Mouse (Mus musculus) limb, embryonic 12.5 days (tissue): ENCODE measurements around the gene Acvr1. TPM values are rescaled to one million over a fixed set of nuclear protein-coding genes. Genes with fewer than 3 reads are reported as not detected.
A peak's percentile ranks its signal among the peaks of the same experiment; 100 is the strongest.

Source experiments
- ATAC-seq: fragments of 200-750 bp; cut with Nextera tagmentation; 2 replicates; pipeline ENCODE4 v1.8.0; 2017; ENCODE audit warnings: low read depth, moderate TSS enrichment; ENCODE audit not compliant: insufficient number of reproducible peaks, insufficient read depth, low FRiP score, low TSS enrichment
- H3K27ac ChIP-seq: fragments of 300-500 bp; sonication (generic); 2 replicates; pipeline ENCODE4 v1.5.1; 2016; ENCODE audit warnings: mild to moderate bottlenecking, moderate library complexity
- H3K27me3 ChIP-seq: fragments of 300-500 bp; sonication (generic); 2 replicates; pipeline ENCODE4 v1.6.1; 2016; ENCODE audit warnings: mild to moderate bottlenecking, moderate library complexity
- H3K36me3 ChIP-seq: fragments of 300-500 bp; sonication (generic); 2 replicates; pipeline ENCODE4 v1.6.1; 2016; ENCODE audit warnings: mild to moderate bottlenecking, moderate library complexity
- H3K4me1 ChIP-seq: fragments of 300-500 bp; sonication (generic); replicated peaks from 2 replicates; pipeline ENCODE4 v1.6.1; 2016
- H3K4me2 ChIP-seq: fragments of 300-500 bp; sonication (generic); 2 replicates; pipeline ENCODE4 v1.6.1; 2016; ENCODE audit warnings: mild to moderate bottlenecking, moderate library complexity
- H3K4me3 ChIP-seq: fragments of 300-500 bp; sonication (generic); replicated peaks from 2 replicates; pipeline ENCODE4 v1.5.1; 2016; ENCODE audit warnings: mild to moderate bottlenecking
- H3K9ac ChIP-seq: fragments of 300-500 bp; sonication (generic); replicated peaks from 2 replicates; pipeline ENCODE4 v1.6.1; 2016; ENCODE audit warnings: mild to moderate bottlenecking, moderate library complexity
- H3K9me3 ChIP-seq: fragments of 300-500 bp; sonication (generic); 2 replicates; pipeline ENCODE4 v1.6.1; 2016; ENCODE audit warnings: mild to moderate bottlenecking, moderate library complexity
- WGBS: fragments of 180-500 bp; shearing (Covaris S2); methylation state at CpG from one replicate; pipeline ENCODE4 v1.1.7; 2016; 5-methylcytosine and 5-hydroxymethylcytosine counted together
- polyA plus RNA-seq: library from polyadenylated mRNA; unstranded; fragments of >200 nt; fragmentation: Nextera tagmentation; extraction: Ambion mirVana; gene quantifications from 2 replicates; pipeline ENCODE4 v1.2.1, GENCODE M21; 2016

Gene Acvr1
- 5.8 and 6.1 TPM in 2 replicates for polyA plus RNA-seq

DNA sequence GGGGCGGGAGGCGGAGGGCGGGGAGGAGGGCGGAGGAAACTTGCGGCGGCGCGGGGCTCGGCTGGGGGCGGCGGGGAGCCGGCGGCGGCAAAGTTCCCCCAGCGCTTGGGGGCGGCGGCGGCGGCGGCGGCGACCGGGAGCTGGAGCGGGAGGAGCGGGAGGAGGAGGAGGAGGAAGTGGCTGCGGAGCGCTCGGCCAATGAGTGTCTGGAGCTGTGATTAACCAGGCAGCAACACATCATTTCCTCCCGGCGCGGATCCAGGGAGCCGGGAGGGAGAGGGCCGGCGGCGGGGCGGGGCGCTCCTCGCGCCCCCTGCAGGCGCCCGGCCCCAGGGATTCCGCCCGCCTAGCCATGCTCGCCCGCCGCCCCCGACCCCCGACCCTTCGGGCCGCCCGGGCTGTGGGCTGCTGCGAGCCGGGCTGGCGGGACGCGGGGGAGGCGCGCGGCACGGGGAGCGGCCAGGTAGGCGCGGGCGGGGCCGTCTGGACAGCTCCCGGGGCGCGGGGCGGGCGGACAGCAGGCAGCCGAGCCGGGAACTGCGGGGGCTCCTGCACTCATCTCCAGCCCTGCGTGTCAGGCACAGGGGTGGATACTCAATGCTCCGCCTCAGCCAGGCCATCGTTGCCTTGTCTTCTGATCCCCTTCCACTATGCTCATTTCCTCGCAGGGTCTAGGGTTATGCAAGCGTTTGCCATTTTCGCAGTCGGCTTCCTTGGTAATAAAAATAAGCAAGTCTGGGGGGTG lies at the start of gene Acvr1, which contains the start of gene Upp2:
Gene Acvr1, minus strand, starts transcription at position 92 of the 745 bp plus-strand sequence.
Gene Upp2, plus strand, starts transcription at position 233 of the 745 bp plus-strand sequence.
- Histone ChIP-seq H3K27me3 (no peaks in the 10 kb centered on the region), H3K36me3 (no peaks in the 10 kb centered on the region), H3K4me2 (peak within 1 kb of the TSS; percentile 65), H3K4me1 (peaks cover 49% of the 10 kb centered on the region), H3K9me3 (no peaks in the 10 kb centered on the region), H3K4me3 (peak within 1 kb of the TSS; percentile 87), H3K9ac (peak within 1 kb of the TSS; percentile 90), H3K27ac (peak within 1 kb of the TSS; percentile 98)
- under 1% methylated on average over 43 of the region's 80 CpGs for WGBS
- ATAC-seq, result peak; percentile 90

DNA sequence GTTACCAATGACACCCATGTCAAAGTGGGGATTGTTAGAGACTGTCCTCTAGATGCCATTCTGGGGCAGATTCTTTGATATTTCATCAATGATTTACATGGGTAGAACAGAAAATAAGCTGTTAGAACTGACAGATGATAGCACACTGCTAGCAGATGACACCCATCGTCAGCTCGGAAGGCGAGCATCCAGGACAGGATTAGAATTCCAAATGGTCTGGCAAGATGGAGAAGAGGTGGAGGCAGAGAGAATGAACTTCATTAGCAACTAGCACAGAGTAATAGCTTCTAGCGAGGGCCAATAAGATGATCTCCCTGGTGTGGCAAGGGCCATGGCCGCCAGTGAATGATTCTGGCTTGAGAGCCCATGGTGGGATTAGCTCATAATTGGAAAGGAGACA lies 48.8 kb upstream of the Acvr1 start:
- 89% methylated on average over 5 of the region's 5 CpGs for WGBS
- no peaks in the 10 kb centered on the region for H3K4me1 ChIP-seq
- H3K27ac ChIP-seq, result no peak overlapping the region

DNA sequence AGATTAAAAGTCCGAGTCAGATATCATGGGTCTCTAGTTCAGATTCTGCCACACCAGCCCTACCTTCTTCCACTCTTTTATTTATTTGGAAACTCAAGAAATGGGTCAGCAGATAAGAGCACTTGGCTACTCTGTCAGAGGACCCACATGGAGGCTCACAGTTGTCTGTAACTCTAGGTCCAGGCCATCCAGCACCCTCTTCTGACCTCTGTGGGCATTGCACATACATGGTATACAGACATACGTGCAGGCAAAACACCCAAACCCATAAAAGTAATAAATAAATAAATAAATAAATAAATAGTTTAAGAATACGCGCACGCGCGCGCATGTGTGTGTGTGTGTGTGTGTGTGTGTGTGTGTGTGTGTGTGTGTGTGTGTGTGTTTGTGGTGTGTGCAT lies 47.9 kb upstream of the Acvr1 start:
- Histone ChIP-seq H3K4me3 (no peak overlapping the region), H3K9ac (no peak overlapping the region), H3K4me2 (no peak overlapping the region), H3K27ac (no peak overlapping the region), H3K27me3 (no peaks in the 10 kb centered on the region), H3K4me1 (no peaks in the 10 kb centered on the region), H3K36me3 (no peaks in the 10 kb centered on the region), H3K9me3 (no peaks in the 10 kb centered on the region)
- 92% methylated on average over 8 of the region's 8 CpGs for WGBS
- ATAC-seq, result no peak

More for the DNA sequence above, 48.8 kb upstream of the Acvr1 start:
- no peaks in the 10 kb centered on the region for H3K36me3 ChIP-seq
- no peak overlapping the region for H3K4me3 ChIP-seq
- H3K9me3 ChIP-seq, result no peaks in the 10 kb centered on the region
- no peak for ATAC-seq
- no peak overlapping the region for H3K4me2 ChIP-seq
- no peaks in the 10 kb centered on the region for H3K27me3 ChIP-seq
- no peak overlapping the region for H3K9ac ChIP-seq

DNA sequence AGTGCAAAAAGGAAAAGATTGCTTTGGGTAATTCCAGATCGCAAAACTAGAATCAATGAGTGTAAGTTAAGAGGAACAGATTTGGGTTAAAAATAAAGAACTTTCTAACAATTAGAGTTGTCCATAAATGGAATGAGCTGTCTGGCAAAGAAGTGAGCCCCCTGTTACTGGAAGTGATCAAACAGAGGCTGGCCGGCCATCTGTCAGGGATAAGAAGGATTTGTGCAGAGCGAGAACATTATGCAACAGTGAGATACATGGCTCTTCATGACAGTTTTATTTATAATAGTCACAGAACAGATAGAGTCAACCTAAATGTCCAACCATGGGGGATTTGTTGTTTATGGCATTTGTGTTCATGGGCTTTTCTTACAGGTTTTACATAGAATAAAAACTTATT lies 46.8 kb upstream of the Acvr1 start:
- H3K9me3 ChIP-seq, result no peaks in the 10 kb centered on the region
- H3K4me2 ChIP-seq, result no peak overlapping the region
- no peak for ATAC-seq
- H3K4me3 ChIP-seq, result no peak overlapping the region
- 89% methylated on average over 3 of the region's 3 CpGs for WGBS
- no peak overlapping the region for H3K9ac ChIP-seq
- no peaks in the 10 kb centered on the region for H3K27me3 ChIP-seq
- no peak overlapping the region for H3K27ac ChIP-seq
- H3K36me3 ChIP-seq, result no peaks in the 10 kb centered on the region
- H3K4me1 ChIP-seq, result no peaks in the 10 kb centered on the region

DNA sequence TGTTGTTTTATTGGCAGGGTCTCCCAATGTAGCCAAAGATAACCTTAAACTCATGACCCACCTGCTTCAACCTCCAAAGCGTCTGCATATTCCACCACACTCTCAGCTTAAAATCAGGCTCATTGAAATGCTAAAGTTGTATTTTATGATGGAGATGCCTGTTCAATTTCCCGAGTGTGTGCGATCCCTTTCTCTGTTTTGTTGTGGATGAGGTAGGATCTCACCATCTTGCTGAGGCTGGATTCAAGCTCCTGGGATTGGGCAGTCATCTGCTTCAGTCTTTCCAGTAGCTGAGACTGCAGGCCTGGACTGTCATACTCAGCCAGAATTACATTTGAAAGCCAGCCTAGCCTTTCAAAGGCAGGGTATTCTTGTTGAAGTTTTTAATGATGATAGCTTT lies 37.8 kb upstream of the Acvr1 start:
- no peak for ATAC-seq
- Histone ChIP-seq H3K9me3 (no peaks in the 10 kb centered on the region), H3K4me2 (no peak overlapping the region), H3K4me3 (no peak overlapping the region), H3K9ac (no peak overlapping the region), H3K4me1 (no peaks in the 10 kb centered on the region), H3K27ac (no peak overlapping the region), H3K36me3 (no peaks in the 10 kb centered on the region), H3K27me3 (no peaks in the 10 kb centered on the region)
- WGBS, result 96% methylated on average over 3 of the region's 3 CpGs

DNA sequence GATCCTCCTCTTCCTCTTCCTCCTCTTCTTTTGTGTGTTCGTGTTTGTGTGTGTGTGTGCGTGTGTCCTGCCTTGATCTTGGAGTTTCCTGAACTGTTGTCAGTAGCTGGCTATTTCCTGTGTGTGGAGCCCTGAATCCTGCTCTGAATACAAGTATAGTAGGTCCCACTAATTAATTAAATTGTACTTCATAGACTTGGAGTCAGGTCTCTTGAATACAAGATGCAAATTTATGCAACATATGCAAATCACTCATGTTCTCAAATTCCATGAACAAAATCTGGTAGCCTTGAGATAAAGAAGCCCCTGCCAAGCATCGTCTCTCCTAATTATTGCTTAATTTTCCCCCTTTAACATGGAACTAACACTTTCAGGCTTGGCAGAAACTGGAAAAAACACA lies 36.4 kb upstream of the Acvr1 start:
- Histone ChIP-seq H3K27me3 (no peaks in the 10 kb centered on the region), H3K9ac (no peak overlapping the region), H3K4me2 (no peak overlapping the region), H3K4me3 (no peak overlapping the region), H3K36me3 (no peaks in the 10 kb centered on the region), H3K27ac (no peak overlapping the region), H3K9me3 (no peaks in the 10 kb centered on the region), H3K4me1 (no peaks in the 10 kb centered on the region)
- no peak for ATAC-seq
- 90% methylated on average over 3 of the region's 3 CpGs for WGBS

DNA sequence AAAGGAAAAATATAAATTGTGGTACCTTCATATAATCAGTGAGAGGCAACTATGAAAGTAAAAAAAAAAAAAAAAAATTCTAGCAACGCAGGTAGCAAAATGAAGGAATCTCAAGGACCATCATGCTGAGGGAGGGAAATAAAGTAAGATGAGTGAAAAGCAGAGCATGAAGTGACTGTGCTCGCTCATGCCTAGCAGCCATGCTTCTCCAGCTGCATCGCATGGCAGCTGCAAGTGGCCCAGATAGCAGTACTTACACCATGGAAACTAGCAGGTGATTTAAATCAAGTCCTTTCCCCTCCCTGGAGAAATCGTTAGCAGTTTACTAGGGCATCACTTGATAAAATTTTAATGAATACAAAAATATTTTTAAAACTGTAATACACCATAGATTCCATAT lies 34.4 kb upstream of the Acvr1 start:
- no peaks in the 10 kb centered on the region for H3K36me3 ChIP-seq
- H3K4me3 ChIP-seq, result no peak overlapping the region
- H3K27ac ChIP-seq, result no peak overlapping the region
- H3K9ac ChIP-seq, result no peak overlapping the region
- H3K4me1 ChIP-seq, result no peaks in the 10 kb centered on the region
- H3K9me3 ChIP-seq, result no peaks in the 10 kb centered on the region
- H3K27me3 ChIP-seq, result no peaks in the 10 kb centered on the region
- no peak overlapping the region for H3K4me2 ChIP-seq
- ATAC-seq, result no peak
- WGBS, result 82% methylated on average over 4 of the region's 4 CpGs

DNA sequence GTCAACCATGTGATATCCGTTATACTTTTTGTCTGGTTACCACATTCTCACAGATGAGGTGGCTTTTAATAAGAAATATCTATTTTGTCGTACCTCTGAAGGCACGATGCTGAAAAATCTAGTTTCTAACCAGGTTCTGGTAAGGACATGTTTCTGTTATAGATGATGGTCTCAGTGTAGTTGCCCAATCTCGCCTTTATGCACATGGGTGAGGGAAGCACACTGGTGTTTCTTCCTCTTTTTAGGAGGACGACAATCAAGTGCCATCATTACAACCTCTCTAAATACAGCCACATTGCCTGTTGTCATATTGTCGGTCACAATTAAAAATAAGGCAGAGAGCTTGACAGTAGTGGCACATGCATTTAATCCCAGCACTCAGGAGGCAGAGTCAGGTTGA lies 32.7 kb upstream of the Acvr1 start:
- no peak overlapping the region for H3K27ac ChIP-seq
- no peak overlapping the region for H3K9ac ChIP-seq
- H3K36me3 ChIP-seq, result no peaks in the 10 kb centered on the region
- H3K4me3 ChIP-seq, result no peak overlapping the region
- H3K4me2 ChIP-seq, result no peak overlapping the region
- H3K9me3 ChIP-seq, result no peaks in the 10 kb centered on the region
- peaks cover 12% of the 10 kb centered on the region; the same call in 1 of the 2 replicates for H3K4me1 ChIP-seq
- WGBS, result 91% methylated on average over 6 of the region's 6 CpGs
- ATAC-seq, result no peak
- no peaks in the 10 kb centered on the region for H3K27me3 ChIP-seq

DNA sequence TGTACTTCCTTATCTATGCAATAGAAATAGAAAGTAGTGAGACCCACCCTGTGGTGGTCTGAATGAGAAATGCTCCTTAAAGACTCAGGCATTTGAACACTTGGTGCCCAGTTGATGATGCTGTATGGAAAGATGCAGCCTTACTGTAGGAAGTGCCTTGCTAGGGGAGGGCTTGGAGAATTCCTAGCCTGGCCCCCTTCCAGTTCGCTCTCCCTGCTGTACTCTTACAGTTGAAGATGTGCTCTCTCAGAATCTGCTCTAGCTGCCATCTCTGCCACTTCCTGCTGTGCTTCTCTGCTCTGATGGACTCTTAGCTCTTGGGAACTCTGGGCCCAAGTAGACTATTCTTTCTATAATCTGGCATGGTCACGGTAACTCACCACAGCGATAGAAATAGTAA lies 30.6 kb upstream of the Acvr1 start:
- WGBS, result 98% methylated on average over 3 of the region's 3 CpGs
- no peak overlapping the region for H3K9ac ChIP-seq

DNA sequence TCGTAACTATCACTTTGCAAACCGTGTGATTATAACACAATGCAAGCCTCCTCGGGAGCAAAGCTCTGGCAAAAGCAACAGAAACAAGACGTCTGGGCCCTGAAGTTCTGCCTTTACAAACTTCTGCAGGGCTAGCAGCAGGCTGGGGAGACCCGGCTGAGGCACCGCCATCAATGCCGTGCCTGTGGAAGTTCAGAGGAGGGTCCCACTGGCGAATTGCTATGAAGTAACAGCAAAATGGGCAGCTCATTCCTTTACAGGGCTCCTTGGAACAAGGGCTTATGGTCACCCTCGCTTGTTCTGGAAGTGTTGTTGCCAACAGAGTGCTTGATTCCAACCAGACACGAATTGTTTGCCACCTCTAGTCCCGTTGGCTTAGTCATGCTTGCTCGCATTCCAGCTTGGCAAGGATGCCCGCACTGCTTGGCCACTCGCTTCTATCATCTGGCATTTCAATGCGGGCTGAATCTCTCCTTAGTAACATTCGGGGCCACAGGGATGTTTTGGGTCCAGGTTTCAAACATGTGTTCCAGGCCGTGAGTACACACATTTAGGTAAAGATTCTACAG lies 29.9 kb upstream of the Acvr1 start:
- no peak for ATAC-seq
- Histone ChIP-seq H3K4me3 (no peak overlapping the region), H3K9ac (no peak overlapping the region), H3K27ac (no peak overlapping the region), H3K27me3 (no peaks in the 10 kb centered on the region), H3K9me3 (no peaks in the 10 kb centered on the region), H3K36me3 (no peaks in the 10 kb centered on the region), H3K4me1 (peaks cover 19% of the 10 kb centered on the region), H3K4me2 (no peak overlapping the region)
- WGBS, result 80% methylated on average over 17 of the region's 17 CpGs

More for the DNA sequence above, 30.6 kb upstream of the Acvr1 start:
- no peaks in the 10 kb centered on the region for H3K27me3 ChIP-seq
- ATAC-seq, result no peak
- peaks cover 16% of the 10 kb centered on the region for H3K4me1 ChIP-seq
- H3K27ac ChIP-seq, result no peak overlapping the region
- H3K4me2 ChIP-seq, result no peak overlapping the region
- H3K4me3 ChIP-seq, result no peak overlapping the region
- H3K36me3 ChIP-seq, result no peaks in the 10 kb centered on the region
- no peaks in the 10 kb centered on the region for H3K9me3 ChIP-seq

DNA sequence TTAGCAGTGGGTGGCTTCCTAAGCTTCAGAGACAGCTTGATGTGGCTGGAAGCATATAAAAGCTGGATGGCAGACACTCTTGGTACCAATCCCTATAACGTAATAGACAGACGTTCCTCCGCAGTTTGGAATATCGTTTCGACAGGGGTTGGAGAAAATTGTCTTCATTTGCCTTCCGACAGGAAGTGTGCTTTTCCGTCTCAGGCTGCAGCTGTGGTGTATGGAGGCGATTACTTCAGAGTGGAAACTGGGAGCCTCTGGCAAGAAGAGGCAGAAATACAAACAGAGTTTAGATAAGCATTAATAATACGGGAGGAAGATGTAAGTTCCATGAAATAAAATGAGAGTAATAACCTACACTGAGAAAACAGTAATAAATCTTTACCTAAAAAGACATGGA lies 28.4 kb upstream of the Acvr1 start:
- WGBS, result 54% methylated on average over 9 of the region's 9 CpGs
- Histone ChIP-seq H3K4me1 (peaks cover 25% of the 10 kb centered on the region), H3K27ac (0 out of 2 replicates have a peak overlapping the region, but pooled peaks have one; percentile 0), H3K9ac (no peak overlapping the region), H3K36me3 (no peaks in the 10 kb centered on the region), H3K27me3 (no peaks in the 10 kb centered on the region), H3K4me3 (no peak overlapping the region), H3K9me3 (no peaks in the 10 kb centered on the region), H3K4me2 (no peak overlapping the region)
- ATAC-seq, result no peak
